ENCODE assay signal across 32 mouse cellular contexts in genomic region chr4:62267101-62267500, GRCm38 (mm10). TPM values are rescaled to one million over a fixed set of nuclear protein-coding genes. Genes with fewer than 3 reads are reported as not detected.
DNase-seq lines count a peak whose midpoint lies in the region; ATAC-seq and TF ChIP-seq lines count a peak whose summit lies in the region.
"Had no signal": no experiment of that assay in that cellular context is flagged by ENCODE, and none has a peak within 500 bp of the region (broad histone marks: within the 10 kb centered on the region; RNA-seq: fewer than 3 reads in every experiment).

No protein-coding gene starts in this region.

- DNase-seq in adrenal gland, adult (ENCODE audit: inconsistent age in 2 of 2, low spot score in 1 of 2): peak; percentile 64 to 69
- DNase-seq in adrenal gland, postnatal 10 days: no peak
- DNase-seq in heart, adult 11 months: peak; percentile 60
- DNase-seq in heart, adult 18-20 months: no peak
- peak; percentile 10 for DNase-seq in neural tube, embryonic 10.5 days (ENCODE audit: extremely low spot score, low spot score)
- peak; percentile 4 for DNase-seq in stomach, postnatal 0 days (ENCODE audit: low spot score)
- DNase-seq in thymus, postnatal 4 days: no peak
- DNase-seq: cerebellum, adult 11 months; cerebellum, adult 2 months; cerebellum, adult 9-11 months; cerebellum, postnatal 25 days; gastrocnemius, adult 2 months; gastrocnemius, postnatal 14 days; heart, adult 2 months; heart, postnatal 10 days; heart, postnatal 36 days; kidney, adult 11 months had no signal

- ATAC-seq in neural tube, embryonic 15.5 days (ENCODE audit: low FRiP score): no peak
- no peak for ATAC-seq in stomach, postnatal 0 days (ENCODE audit: low FRiP score, low TSS enrichment)
- ATAC-seq: activated CD4-positive, CD25-positive, alpha-beta regulatory T cell, adult 4 months; CD4-positive, CD25-positive, alpha-beta regulatory T cell, adult 4 months; forebrain, embryonic 13.5 days; forebrain, embryonic 16.5 days; hindbrain, embryonic 16.5 days; intestine, embryonic 15.5 days had no signal

- no peak overlapping the region for H3K9ac ChIP-seq in neural tube, embryonic 15.5 days (replicated peaks)
- no peak overlapping the region for H3K9ac ChIP-seq in stomach, postnatal 0 days (ENCODE audit: low read length)
- H3K9ac ChIP-seq: embryonic facial prominence, embryonic 12.5 days; embryonic facial prominence, embryonic 15.5 days; forebrain, embryonic 13.5 days; heart, embryonic 15.5 days; hindbrain, embryonic 13.5 days; intestine, embryonic 15.5 days had no signal

- no peaks in the 10 kb centered on the region for H3K27me3 ChIP-seq in neural tube, embryonic 15.5 days (replicated peaks)
- H3K27me3 ChIP-seq in stomach, postnatal 0 days (ENCODE audit: control insufficient read depth, insufficient read depth, low read length): no peaks in the 10 kb centered on the region
- H3K27me3 ChIP-seq: embryonic facial prominence, embryonic 12.5 days; embryonic facial prominence, embryonic 15.5 days; forebrain, embryonic 13.5 days; heart, embryonic 15.5 days; hindbrain, embryonic 13.5 days; intestine, embryonic 15.5 days had no signal

- no peaks in the 10 kb centered on the region for H3K9me3 ChIP-seq in neural tube, embryonic 15.5 days (replicated peaks)
- H3K9me3 ChIP-seq in stomach, postnatal 0 days (ENCODE audit: control insufficient read depth, low read length): no peaks in the 10 kb centered on the region
- H3K9me3 ChIP-seq: embryonic facial prominence, embryonic 12.5 days; embryonic facial prominence, embryonic 15.5 days; forebrain, embryonic 13.5 days; heart, embryonic 15.5 days; hindbrain, embryonic 10.5 days; hindbrain, embryonic 13.5 days; intestine, embryonic 15.5 days had no signal

- 0 out of 2 replicates have a peak, but pooled peaks cover 2% of the 10 kb centered on the region for H3K4me1 ChIP-seq in neural tube, embryonic 15.5 days
- no peaks in the 10 kb centered on the region for H3K4me1 ChIP-seq in stomach, postnatal 0 days (replicated peaks; ENCODE audit: control insufficient read depth, insufficient read depth)
- H3K4me1 ChIP-seq: embryonic facial prominence, embryonic 12.5 days; embryonic facial prominence, embryonic 15.5 days; forebrain, embryonic 13.5 days; hindbrain, embryonic 13.5 days; intestine, embryonic 15.5 days had no signal

- no peak for TF ChIP-seq CTCF in stomach, postnatal 0 days (IDR thresholded peaks at IDR 0.05; ENCODE audit: low read depth)

- H3K36me3 ChIP-seq in neural tube, embryonic 15.5 days: no peaks in the 10 kb centered on the region
- no peaks in the 10 kb centered on the region for H3K36me3 ChIP-seq in stomach, postnatal 0 days (ENCODE audit: control insufficient read depth, insufficient read depth, low read length)
- H3K36me3 ChIP-seq: embryonic facial prominence, embryonic 12.5 days; embryonic facial prominence, embryonic 15.5 days; heart, embryonic 15.5 days; hindbrain, embryonic 10.5 days; hindbrain, embryonic 13.5 days; intestine, embryonic 15.5 days had no signal

- H3K4me3 ChIP-seq in neural tube, embryonic 15.5 days (replicated peaks): no peak overlapping the region
- no peak overlapping the region for H3K4me3 ChIP-seq in stomach, postnatal 0 days (ENCODE audit: low read depth, low read length)
- H3K4me3 ChIP-seq: embryonic facial prominence, embryonic 12.5 days; embryonic facial prominence, embryonic 15.5 days; forebrain, embryonic 13.5 days; gastrocnemius, adult 2 months; heart, adult 2 months; heart, embryonic 15.5 days; hindbrain, embryonic 10.5 days; hindbrain, embryonic 13.5 days; intestine, embryonic 15.5 days had no signal

- TF ChIP-seq EP300 in stomach, postnatal 0 days (optimal IDR thresholded peaks at IDR 0.05): no peak

- 70% methylated on average over 10 of the region's 10 CpGs for WGBS in neural tube, embryonic 15.5 days
- 72% methylated on average over 10 of the region's 10 CpGs for WGBS in stomach, postnatal 0 days

- H3K27ac ChIP-seq in neural tube, embryonic 15.5 days (replicated peaks): no peak overlapping the region
- no peak overlapping the region for H3K27ac ChIP-seq in stomach, postnatal 0 days (replicated peaks)
- H3K27ac ChIP-seq: embryonic facial prominence, embryonic 12.5 days; embryonic facial prominence, embryonic 15.5 days; forebrain, embryonic 13.5 days; gastrocnemius, adult 2 months; heart, adult 2 months; heart, embryonic 15.5 days; hindbrain, embryonic 10.5 days; hindbrain, embryonic 13.5 days; intestine, embryonic 15.5 days had no signal

- H3K4me2 ChIP-seq in neural tube, embryonic 15.5 days: no peak overlapping the region
- no peak overlapping the region for H3K4me2 ChIP-seq in stomach, postnatal 0 days (replicated peaks; ENCODE audit: low read depth)
- H3K4me2 ChIP-seq: embryonic facial prominence, embryonic 12.5 days; embryonic facial prominence, embryonic 15.5 days; forebrain, embryonic 13.5 days; heart, embryonic 11.5 days; heart, embryonic 15.5 days; hindbrain, embryonic 13.5 days; intestine, embryonic 15.5 days had no signal

RNA-seq across cellular contexts. Expression of gene Slc31a2, which starts 4.7 kb away (rescaled TPM):
- total RNA-seq in adrenal gland, postnatal 10 days (2021): 10 to 100 TPM; 14.8 to 16.6 TPM
- total RNA-seq in heart, adult 18-20 months (2021): 10 to 100 TPM; 20.7 to 24.1 TPM
- polyA plus RNA-seq in neural tube, embryonic 15.5 days (2015; fragmentation: Nextera tagmentation; extraction: Ambion mirVana): 15.9 and 18.0 TPM in 2 replicates
- polyA plus RNA-seq in stomach, postnatal 0 days (2015; fragmentation: Nextera tagmentation; extraction: Ambion mirVana): 32.6 and 35.7 TPM in 2 replicates

RNA-seq across cellular contexts. Expression of gene Zfp37, which starts 36.3 kb away (rescaled TPM):
- total RNA-seq in adrenal gland, postnatal 10 days (2021): 1 to 10 TPM; 5.0 to 6.0 TPM
- total RNA-seq in heart, adult 18-20 months (2021): 1 to 10 TPM; 1.9 TPM
- 23.2 and 25.9 TPM in 2 replicates for polyA plus RNA-seq in neural tube, embryonic 15.5 days (2015; fragmentation: Nextera tagmentation; extraction: Ambion mirVana)
- 2.9 and 3.2 TPM in 2 replicates for polyA plus RNA-seq in stomach, postnatal 0 days (2015; fragmentation: Nextera tagmentation; extraction: Ambion mirVana)
- total RNA-seq: common myeloid progenitor, adult 5-6 weeks; MEL had no signal
- polyA plus RNA-seq: activated CD4-positive, CD25-positive, alpha-beta regulatory T cell, adult 4 months had no signal

Comparison
In these comparisons a context has a peak if more than half of its experiments do, and no peak if none do; other contexts are left out.
1. DNase-seq: peak in adrenal gland, adult (2 of 2), heart, adult 11 months (single experiment), neural tube, embryonic 10.5 days (single experiment) and stomach, postnatal 0 days (single experiment); none in adrenal gland, postnatal 10 days (single experiment), heart, adult 18-20 months (0 of 2) and thymus, postnatal 4 days (single experiment).